Mouse (Mus musculus) T-cell, adult 66 days (primary cell): ENCODE measurements around the gene Gm11027. TPM values are rescaled to one million over a fixed set of nuclear protein-coding genes. Genes with fewer than 3 reads are reported as not detected.

ENCODE experiments used
- total RNA-seq, 2 experiments: library from RNA; stranded (reverse); gene quantifications; 3 replicates in 1 of 2; 4 replicates in 1 of 2; pipeline ENCODE4 v1.2.4; 2023

Gm11027 gene
- total RNA-seq: not detected

GRCm38 (mm10) chr12:116275086-116275485 is at the start of gene Gm11027:
TSS of gene Gm11027 (plus strand) at chr12:116275386.

GRCm38 (mm10) chr12:116262555-116263341 is 12.4 kb upstream of the Gm11027 start, which contains the start of gene Wdr60:
TSS of gene Wdr60 (minus strand) at chr12:116263022.

GRCm38 (mm10) chr12:116280653-116281364 is 5.6 kb downstream of the Gm11027 start, which contains the start of gene Esyt2:
TSS of gene Esyt2 (plus strand) at chr12:116281196.

Other genes with a start within 250 kb of the Gm11027 start
- gene Zfp386, start 227.7 kb upstream of the Gm11027 start, total RNA-seq: 10 to 100 TPM; 77.8 to 88.5 TPM
- not detected for gene Vipr2, start 197.7 kb upstream of the Gm11027 start, total RNA-seq
- 1 to 10 TPM in 1 of 2 experiments, under 1 TPM in 1; 0.70 to 5.1 TPM for gene Wdr60, start 12.4 kb upstream of the Gm11027 start, total RNA-seq
- gene Esyt2, start 5.8 kb downstream of the Gm11027 start, total RNA-seq: 100 to 1,000 TPM; 234 to 235 TPM
- 1 to 10 TPM; 5.4 to 8.6 TPM for gene Ncapg2, start 130.0 kb downstream of the Gm11027 start, total RNA-seq
- not detected for gene Ptprn2, start 210.3 kb downstream of the Gm11027 start, total RNA-seq